Mouse (Mus musculus) CH12.LX (cell line): ENCODE data around the gene Tspo2.

Experiments used
- CTCF ChIP-seq, 2 experiments: IDR thresholded peaks in 1 of 2; conservative IDR thresholded peaks in 1 of 2; 2 replicates each; pipeline ENCODE4 v1.5.1; 2011 to 2012; ENCODE audit warnings: low read depth in 2 of 2, low read length in 2 of 2, improper control_type of control experiment in 1 of 2, inconsistent platforms in 1 of 2, mild to moderate bottlenecking in 1 of 2, moderate library complexity in 1 of 2
- HCFC1 ChIP-seq: IDR thresholded peaks from 2 replicates; pipeline ENCODE4 v1.6.1; 2012; ENCODE audit warnings: low read depth, mild to moderate bottlenecking, inconsistent platforms, low read length, improper control_type of control experiment
- SIN3A ChIP-seq: IDR thresholded peaks from 2 replicates; pipeline ENCODE4 v1.6.1; 2012; ENCODE audit warnings: low read length, improper control_type of control experiment, inconsistent platforms

- TF ChIP-seq SIN3A, result no peak
- TF ChIP-seq HCFC1, result no peak
- peak; percentile 45 to 77; a peak in 3 of 4 replicates for TF ChIP-seq CTCF (conservative IDR thresholded peaks at IDR 0.05 in 1 of 2, IDR thresholded peaks at IDR 0.05 in 1 of 2; ENCODE audit: low read depth in 2 of 2, low read length in 2 of 2)
Observed at GRCm38 (mm10) chr17:48416425-48417195, 34.7 kb downstream of the Tspo2 start.
